Mouse (Mus musculus): Measurements from ENCODE around the gene Tshz2. TPM values are rescaled to one million over a fixed set of nuclear protein-coding genes. Genes with fewer than 3 reads are reported as not detected.

Tshz2 gene
- polyA plus RNA-seq, 1 experiment from 2014 or later: 50.6 TPM

DNA sequence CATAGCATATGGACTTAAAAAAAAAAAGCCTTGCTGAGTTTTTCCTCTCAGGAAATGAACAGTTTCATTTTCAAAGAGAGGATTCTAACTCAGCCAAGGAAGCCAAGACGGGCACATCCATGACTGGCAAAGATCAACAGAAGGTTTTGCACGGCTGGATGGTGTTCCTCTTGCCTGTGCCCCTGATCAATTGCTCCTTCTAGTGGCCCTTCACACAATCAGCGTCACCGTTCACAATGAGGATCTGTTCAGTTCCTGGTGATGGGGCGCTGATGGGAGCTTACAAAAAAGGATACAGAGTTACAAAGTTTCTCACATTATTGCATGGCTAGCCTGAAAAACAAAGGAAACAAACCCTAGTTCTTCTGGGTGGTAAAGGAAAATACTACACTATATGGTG, 52.4 kb downstream of the Tshz2 start:
- Histone ChIP-seq H3K9ac (no peak overlapping the region), H3K9me3 (no peaks in the 10 kb centered on the region), H3K4me3 (no peak overlapping the region), H3K4me1 (replicated peaks) (peaks cover 56% of the 10 kb centered on the region), H3K27me3 (no peaks in the 10 kb centered on the region), H3K36me3 (no peaks in the 10 kb centered on the region), H3K27ac (replicated peaks) (peak overlapping the region; percentile 19; the same call in 1 of the 2 replicates), H3K4me2 (no peak overlapping the region)
- ATAC-seq (ENCODE audit: low read depth): no peak
- 48% methylated on average over 5 of the region's 5 CpGs for WGBS

DNA sequence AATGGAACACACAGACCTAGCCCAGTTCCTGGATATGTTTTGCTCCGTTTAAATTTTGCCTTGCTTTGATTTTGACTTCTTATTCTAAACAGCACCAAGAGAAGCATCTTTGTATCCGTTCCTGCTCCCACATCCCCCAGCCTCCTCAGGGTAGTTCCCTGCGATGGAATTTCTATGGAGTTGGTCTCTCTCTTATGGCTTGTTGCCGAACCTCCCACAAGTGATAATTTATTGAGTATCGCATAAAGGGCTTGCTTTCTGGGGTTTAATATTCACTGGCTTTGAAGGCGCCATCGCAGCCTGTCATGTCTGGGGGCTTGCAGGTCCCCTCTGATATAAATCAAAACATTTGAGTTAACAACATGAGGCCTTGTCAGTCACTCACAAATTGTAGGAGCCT, 52.9 kb downstream of the Tshz2 start:
- peaks cover 51% of the 10 kb centered on the region for H3K4me1 ChIP-seq (replicated peaks)
- H3K27me3 ChIP-seq: no peaks in the 10 kb centered on the region
- no peak overlapping the region for H3K4me3 ChIP-seq
- no peaks in the 10 kb centered on the region for H3K9me3 ChIP-seq
- H3K36me3 ChIP-seq: no peaks in the 10 kb centered on the region
- no peak for ATAC-seq (ENCODE audit: low read depth)
- H3K4me2 ChIP-seq: no peak overlapping the region
- 51% methylated on average over 7 of the region's 7 CpGs for WGBS
- 0 out of 2 replicates have a peak overlapping the region, but pooled peaks have one; percentile 19 for H3K27ac ChIP-seq (replicated peaks)
- H3K9ac ChIP-seq: no peak overlapping the region

DNA sequence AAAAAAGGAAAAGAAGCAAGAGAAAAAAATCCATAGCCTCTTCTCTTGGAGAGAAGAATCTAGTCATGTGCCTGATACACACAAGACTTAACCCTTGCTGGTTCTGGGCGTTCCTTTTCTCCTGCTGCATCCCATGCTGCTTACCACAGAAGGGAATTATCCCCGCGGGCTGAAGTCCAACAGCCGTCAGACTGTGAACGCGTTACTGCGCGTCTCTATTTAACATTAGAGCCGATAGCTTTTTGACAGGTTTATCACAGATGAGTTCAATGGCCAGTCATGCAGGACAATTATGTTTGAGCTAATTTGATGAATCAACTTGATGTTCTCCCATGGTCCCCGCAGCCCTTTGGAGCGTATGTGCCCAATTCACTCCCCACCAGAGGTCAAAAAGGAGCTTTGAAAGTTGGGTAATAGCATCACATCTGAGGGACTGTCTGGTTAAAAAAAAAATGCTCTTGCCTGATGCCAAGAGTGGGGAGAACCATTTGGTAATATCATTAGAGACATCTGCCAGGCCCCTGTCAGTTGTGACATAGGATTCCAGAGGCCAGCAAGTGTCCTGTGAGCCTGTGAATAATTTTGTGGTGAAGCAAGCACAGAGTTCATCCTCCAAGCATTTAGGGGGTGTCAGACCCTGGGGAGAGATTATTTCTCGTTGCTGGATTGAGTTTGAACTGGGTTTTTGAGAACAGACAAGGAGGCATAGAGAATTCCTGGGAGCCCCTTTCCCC, 54.1 kb downstream of the Tshz2 start:
- Histone ChIP-seq H3K36me3 (no peaks in the 10 kb centered on the region), H3K27ac (replicated peaks) (0 out of 2 replicates have a peak overlapping the region, but pooled peaks have one; percentile 19), H3K4me3 (no peak overlapping the region), H3K4me2 (no peak overlapping the region), H3K27me3 (no peaks in the 10 kb centered on the region), H3K9ac (no peak overlapping the region), H3K4me1 (replicated peaks) (peaks cover 50% of the 10 kb centered on the region), H3K9me3 (no peaks in the 10 kb centered on the region)
- no peak for ATAC-seq (ENCODE audit: low read depth)
- 55% methylated on average over 12 of the region's 12 CpGs for WGBS

DNA sequence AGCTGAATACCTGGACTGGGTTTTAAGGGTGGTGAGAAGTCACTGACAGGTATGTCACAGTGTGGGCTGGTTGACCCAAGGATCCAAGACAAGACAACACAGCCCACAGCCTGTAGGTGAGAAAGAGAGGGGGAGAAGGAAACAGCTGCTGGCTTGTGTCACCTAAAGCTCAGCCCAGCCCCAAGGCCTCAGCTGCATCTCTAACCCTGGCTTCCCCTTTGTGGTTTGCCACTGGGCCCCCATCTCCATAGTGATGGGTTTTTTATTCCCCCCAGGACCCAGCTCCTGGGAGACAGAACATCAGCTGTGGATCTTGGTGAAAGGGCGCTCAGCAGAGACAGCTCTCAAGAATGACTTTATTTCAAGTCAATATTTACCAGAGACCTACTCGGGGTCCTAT, 57.2 kb downstream of the Tshz2 start:
- H3K4me1 ChIP-seq (replicated peaks): peaks cover 49% of the 10 kb centered on the region
- no peaks in the 10 kb centered on the region for H3K9me3 ChIP-seq
- no peaks in the 10 kb centered on the region for H3K36me3 ChIP-seq
- H3K4me3 ChIP-seq: no peak overlapping the region
- 87% methylated on average over 2 of the region's 2 CpGs for WGBS
- H3K9ac ChIP-seq: no peak overlapping the region
- ATAC-seq (ENCODE audit: low read depth): no peak
- H3K27me3 ChIP-seq: no peaks in the 10 kb centered on the region
- H3K27ac ChIP-seq (replicated peaks): 0 out of 2 replicates have a peak overlapping the region, but pooled peaks have one; percentile 13
- no peak overlapping the region for H3K4me2 ChIP-seq

DNA sequence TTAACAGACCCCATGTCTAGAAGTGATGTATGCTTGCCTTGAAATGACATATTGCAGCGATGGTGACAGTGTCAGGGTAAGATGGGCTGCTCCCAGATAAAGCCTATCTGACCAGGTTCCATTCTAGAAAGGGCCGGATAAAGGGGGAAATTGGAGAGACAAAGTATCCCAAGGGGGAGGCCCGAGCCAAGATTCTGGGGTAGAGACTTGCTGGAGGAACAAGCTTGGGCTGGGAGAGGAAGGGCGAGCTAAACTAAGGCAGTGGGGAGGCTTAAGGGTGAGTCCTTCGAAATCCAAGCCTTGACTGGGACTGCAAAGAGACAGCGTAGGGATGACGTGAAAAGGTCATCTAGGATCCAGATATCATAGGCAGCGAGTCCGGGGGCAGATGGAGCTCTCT, 61.7 kb downstream of the Tshz2 start:
- Histone ChIP-seq H3K4me1 (replicated peaks) (peaks cover 27% of the 10 kb centered on the region), H3K27me3 (no peaks in the 10 kb centered on the region), H3K4me2 (no peak overlapping the region), H3K4me3 (no peak overlapping the region), H3K9ac (no peak overlapping the region), H3K27ac (replicated peaks) (no peak overlapping the region), H3K9me3 (no peaks in the 10 kb centered on the region), H3K36me3 (no peaks in the 10 kb centered on the region)
- WGBS: 92% methylated on average over 9 of the region's 9 CpGs
- no peak for ATAC-seq (ENCODE audit: low read depth)

DNA sequence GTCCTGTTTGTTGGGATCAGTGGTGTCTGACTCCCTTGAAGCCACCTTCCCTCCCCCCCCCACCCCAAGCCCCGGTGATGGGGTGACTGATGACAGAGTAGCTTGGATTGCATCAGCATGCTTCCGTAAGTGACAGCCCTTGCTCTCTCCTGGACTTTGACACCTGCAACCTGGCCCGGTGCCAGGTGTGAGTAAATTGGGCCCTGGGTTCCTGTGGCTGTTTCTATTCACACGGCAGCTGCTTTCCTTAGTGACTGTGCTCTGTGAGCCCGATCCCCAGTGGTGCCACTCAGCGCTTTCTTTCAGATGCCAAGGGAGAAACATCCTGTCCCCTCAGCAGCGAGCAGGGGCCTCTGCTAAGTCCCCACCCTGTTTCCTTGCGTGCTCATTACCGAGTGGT, 62.2 kb downstream of the Tshz2 start:
- 64% methylated on average over 9 of the region's 9 CpGs for WGBS

DNA sequence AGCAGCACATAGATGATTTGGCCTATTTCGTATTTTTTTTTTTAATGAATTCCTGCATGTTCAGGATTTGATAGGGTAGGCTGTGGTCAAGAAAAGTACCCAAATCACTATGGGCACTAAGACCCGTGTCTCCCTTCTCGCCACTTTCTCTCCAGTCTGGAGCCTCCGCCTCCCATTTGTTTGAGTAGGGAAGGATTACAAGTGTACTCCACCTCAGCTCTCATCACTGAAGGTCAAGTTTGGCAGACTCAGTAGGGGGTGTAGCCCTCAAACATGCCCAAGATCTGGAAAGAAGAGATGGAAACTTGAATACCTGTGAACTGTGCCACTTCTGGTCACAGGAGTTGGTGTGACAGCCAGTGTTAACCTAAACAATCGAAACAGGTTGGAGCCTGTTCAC, 66.3 kb downstream of the Tshz2 start:
- 91% methylated on average over 5 of the region's 5 CpGs for WGBS
- H3K27ac ChIP-seq (replicated peaks): no peak overlapping the region
- no peaks in the 10 kb centered on the region for H3K9me3 ChIP-seq
- no peak overlapping the region for H3K9ac ChIP-seq
- no peaks in the 10 kb centered on the region for H3K36me3 ChIP-seq
- no peak overlapping the region for H3K4me3 ChIP-seq
- H3K4me2 ChIP-seq: no peak overlapping the region
- H3K4me1 ChIP-seq (replicated peaks): peaks cover 33% of the 10 kb centered on the region
- no peaks in the 10 kb centered on the region for H3K27me3 ChIP-seq
- no peak for ATAC-seq (ENCODE audit: low read depth)

More for the DNA sequence above, 62.2 kb downstream of the Tshz2 start:
- H3K27ac ChIP-seq (replicated peaks): no peak overlapping the region
- ATAC-seq (ENCODE audit: low read depth): no peak; the same call in 1 of the 2 replicates
- no peaks in the 10 kb centered on the region for H3K9me3 ChIP-seq
- no peak overlapping the region for H3K4me3 ChIP-seq
- no peak overlapping the region for H3K9ac ChIP-seq
- H3K36me3 ChIP-seq: no peaks in the 10 kb centered on the region
- H3K4me1 ChIP-seq (replicated peaks): peaks cover 29% of the 10 kb centered on the region
- no peaks in the 10 kb centered on the region for H3K27me3 ChIP-seq
- no peak overlapping the region for H3K4me2 ChIP-seq

DNA sequence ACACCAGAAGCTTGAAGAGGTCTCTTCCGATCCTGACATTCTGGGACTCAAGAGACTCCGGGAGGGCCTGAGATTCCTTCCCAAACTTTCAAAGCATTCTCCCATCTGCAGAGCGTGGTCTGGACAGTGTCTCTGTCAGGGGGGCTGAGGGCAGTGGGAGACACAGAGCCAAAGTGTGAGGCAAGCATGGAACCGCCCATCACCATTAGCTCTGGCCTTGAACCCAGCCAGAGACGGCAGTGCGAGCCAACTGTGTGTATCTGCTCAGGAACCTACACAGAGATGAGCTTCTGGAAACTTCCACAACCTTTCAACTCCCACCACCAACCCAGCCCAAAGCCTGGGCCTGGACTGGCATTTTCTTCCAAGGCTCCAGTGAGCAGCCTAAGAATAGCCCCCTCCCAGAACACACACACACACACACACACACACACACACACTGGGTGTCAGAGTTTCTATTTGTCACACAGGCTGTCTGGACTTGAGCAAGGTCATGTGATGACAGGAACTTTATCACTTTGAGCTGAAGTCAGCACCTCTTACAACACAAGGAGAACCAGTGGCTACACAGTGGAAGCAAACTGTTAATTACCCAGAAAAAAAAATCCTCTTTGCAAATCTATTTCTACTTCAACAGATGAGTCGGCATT, 67.2 kb downstream of the Tshz2 start:
- Histone ChIP-seq H3K9ac (no peak overlapping the region), H3K4me1 (replicated peaks) (peaks cover 25% of the 10 kb centered on the region), H3K27me3 (no peaks in the 10 kb centered on the region), H3K4me2 (no peak overlapping the region), H3K9me3 (no peaks in the 10 kb centered on the region), H3K36me3 (no peaks in the 10 kb centered on the region), H3K4me3 (no peak overlapping the region), H3K27ac (replicated peaks) (no peak overlapping the region)
- ATAC-seq (ENCODE audit: low read depth): no peak
- WGBS: 87% methylated on average over 7 of the region's 7 CpGs

DNA sequence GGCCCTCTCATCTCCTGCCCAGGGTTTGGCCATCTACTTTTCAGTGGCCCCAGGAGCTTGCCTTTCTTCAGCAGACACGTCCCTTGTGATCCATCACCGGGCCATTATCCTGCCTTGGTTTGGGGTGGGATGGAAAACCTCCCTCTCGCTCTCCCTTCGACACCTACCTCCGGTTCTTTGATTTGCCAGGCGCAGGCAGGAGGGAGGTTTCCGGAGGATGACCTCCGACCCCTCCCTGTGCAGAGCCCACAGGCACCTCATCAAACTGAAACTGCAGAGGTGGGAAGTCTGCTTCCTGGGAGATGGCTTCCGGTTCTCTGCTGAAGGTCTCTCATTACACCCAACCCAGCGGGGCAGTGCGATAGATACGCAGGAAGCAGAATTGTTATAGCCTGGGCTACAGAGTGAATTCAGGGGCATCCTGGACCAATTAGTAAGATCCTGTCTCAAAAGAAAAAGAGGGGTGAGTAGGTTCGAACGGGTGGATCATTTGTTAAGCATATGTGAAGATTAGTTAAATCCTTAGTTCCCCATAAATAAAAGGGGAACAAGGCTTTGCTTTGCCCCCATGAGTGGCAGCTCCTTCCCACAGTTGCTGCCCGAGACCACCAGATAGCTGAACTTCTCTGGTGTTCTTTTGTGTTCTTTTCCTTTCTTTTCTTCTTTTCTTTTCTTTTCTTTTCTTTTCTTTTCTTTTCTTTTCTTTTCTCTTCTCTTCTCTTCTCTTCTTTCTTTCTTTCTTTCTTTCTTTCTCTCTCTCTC, 70.1 kb downstream of the Tshz2 start:
- WGBS: 58% methylated on average over 15 of the region's 15 CpGs
- Histone ChIP-seq H3K4me1 (replicated peaks) (peaks cover 17% of the 10 kb centered on the region; the same call in 1 of the 2 replicates), H3K4me2 (no peak overlapping the region), H3K9ac (no peak overlapping the region), H3K27me3 (no peaks in the 10 kb centered on the region), H3K4me3 (no peak overlapping the region), H3K36me3 (no peaks in the 10 kb centered on the region), H3K9me3 (no peaks in the 10 kb centered on the region), H3K27ac (replicated peaks) (no peak overlapping the region)
- ATAC-seq (ENCODE audit: low read depth): no peak

DNA sequence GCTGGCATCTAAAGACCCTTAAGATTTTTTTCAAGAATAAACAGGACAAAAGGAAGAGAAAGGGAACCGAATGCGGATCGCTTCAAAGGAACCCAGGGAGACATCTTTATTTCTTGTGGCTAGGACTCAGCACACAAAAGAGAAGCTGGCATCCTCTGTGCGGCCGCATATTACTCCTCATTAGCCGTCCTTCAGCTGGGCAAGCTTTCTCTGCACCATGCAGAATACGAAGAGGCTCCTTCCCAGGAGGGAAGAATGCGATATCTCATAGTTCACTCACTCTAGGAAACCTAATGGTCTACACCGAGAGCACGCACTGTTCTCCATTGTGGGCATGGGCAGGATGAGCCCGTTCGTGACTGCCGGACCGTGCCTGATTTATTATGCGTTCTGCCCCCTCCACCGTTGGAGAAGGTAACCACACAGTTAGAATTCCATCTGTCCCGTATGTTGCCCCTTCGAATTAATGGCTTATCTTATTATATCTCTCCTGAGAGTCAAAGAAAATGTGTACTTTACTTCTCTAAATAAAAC, 89.0 kb downstream of the Tshz2 start:
- peak overlapping the region; percentile 47 for H3K9ac ChIP-seq
- peaks cover 59% of the 10 kb centered on the region for H3K4me1 ChIP-seq (replicated peaks)
- H3K9me3 ChIP-seq: no peaks in the 10 kb centered on the region
- 39% methylated on average over 18 of the region's 18 CpGs for WGBS
- no peaks in the 10 kb centered on the region for H3K36me3 ChIP-seq
- no peak overlapping the region for H3K4me3 ChIP-seq
- H3K27ac ChIP-seq (replicated peaks): peak overlapping the region; percentile 78
- H3K4me2 ChIP-seq: peak overlapping the region; percentile 26
- peak; percentile 38; the same call in 1 of the 2 replicates for ATAC-seq (ENCODE audit: low read depth)
- no peaks in the 10 kb centered on the region for H3K27me3 ChIP-seq

DNA sequence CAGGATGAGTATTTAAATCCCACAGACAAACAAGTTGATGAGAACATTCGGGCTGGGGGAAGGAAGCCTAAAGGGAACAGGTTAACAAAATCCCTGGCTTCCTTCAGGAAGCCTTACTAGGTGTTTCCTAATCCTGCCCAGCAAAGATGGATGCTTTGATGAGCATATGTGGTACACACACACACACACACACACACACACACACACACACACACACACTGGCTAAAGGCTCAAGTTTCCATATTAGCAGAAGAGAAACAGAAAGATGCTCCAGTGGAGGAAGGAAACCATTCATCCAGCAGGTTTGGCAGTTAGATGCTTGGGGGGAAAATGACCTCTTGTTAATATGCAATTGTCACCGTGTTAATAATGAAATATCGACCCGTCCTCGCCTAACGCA, 89.5 kb downstream of the Tshz2 start:
- peaks cover 54% of the 10 kb centered on the region for H3K4me1 ChIP-seq (replicated peaks)
- H3K9ac ChIP-seq: no peak overlapping the region; the same call in 1 of the 2 replicates
- ATAC-seq (ENCODE audit: low read depth): no peak
- WGBS: 66% methylated on average over 6 of the region's 6 CpGs
- H3K4me3 ChIP-seq: no peak overlapping the region
- H3K27ac ChIP-seq (replicated peaks): peak overlapping the region; percentile 78
- no peaks in the 10 kb centered on the region for H3K36me3 ChIP-seq
- no peaks in the 10 kb centered on the region for H3K27me3 ChIP-seq
- no peaks in the 10 kb centered on the region for H3K9me3 ChIP-seq
- no peak overlapping the region for H3K4me2 ChIP-seq

All from neural tube, embryonic 13.5 days (tissue).